Mouse (Mus musculus): Measurements from ENCODE around the gene Ltc4s. TPM values are rescaled to one million over a fixed set of nuclear protein-coding genes. Genes with fewer than 3 reads are reported as not detected.

Ltc4s gene
- total and polyA plus RNA-seq, 3 experiments, result 0.47 to 2.0 (median 1.4) TPM

- Histone ChIP-seq H3K27me3 (replicated peaks) (no peaks in the 10 kb centered on the region), H3K4me1 (ENCODE audit: control insufficient read depth in 1 of 2, insufficient read depth in 2 of 2) (peaks cover 23 to 57% of the 10 kb centered on the region in 2 experiments), H3K27ac (ENCODE audit: insufficient read depth, low read depth) (no peak overlapping the region), H3K4me3 (replicated peaks in 1 of 3; ENCODE audit: low read depth in 2 of 3, low read length in 2 of 3, poor library complexity in 1 of 3) (no peak overlapping the region), H3K36me3 (replicated peaks in 1 of 2; ENCODE audit: control insufficient read depth in 1 of 2, insufficient read depth in 1 of 2, low read length in 1 of 2) (peaks cover 42 to 70% of the 10 kb centered on the region in 2 experiments), H3K79me2 (replicated peaks; ENCODE audit: control insufficient read depth, extremely low read depth, insufficient read depth, poor library complexity, severe bottlenecking) (no peaks in the 10 kb centered on the region; the same call in 1 of the 2 replicates), H3K9ac (ENCODE audit: insufficient read depth, low read depth) (no peak overlapping the region), H3K4me2 (ENCODE audit: insufficient read depth, low read depth, poor library complexity, severe bottlenecking) (no peak overlapping the region), H3K9me3 (replicated peaks; ENCODE audit: low read length) (no peaks in the 10 kb centered on the region)
- no peak for DNase-seq (ENCODE audit: extremely low read depth)
- TF ChIP-seq JUN (IDR thresholded peaks at IDR 0.05; ENCODE audit: insufficient read depth, low read depth, low read length) (no peak), USF2 (conservative IDR thresholded peaks at IDR 0.05; ENCODE audit: low read depth, low read length) (no peak), BHLHE40 (IDR thresholded peaks at IDR 0.05; ENCODE audit: low read depth, low read length) (no peak)
- dilution Hi-C loops (cut with MboI; ENCODE audit: extremely low pct_ligation_motif_present, extremely low pct_unique_long_range_greater_than_20kb, low sequenced_read_pairs), result no loop called here
- in situ Hi-C loops (cut with MboI; ENCODE audit: low pct_ligation_motif_present, low pct_unique_long_range_greater_than_20kb, low sequenced_read_pairs), result no loop called here
Measured at GRCm38 (mm10) chr11:50230481-50231304, 7.7 kb downstream of the Ltc4s start.

- Histone ChIP-seq H3K79me2 (replicated peaks; ENCODE audit: control insufficient read depth, extremely low read depth, insufficient read depth, poor library complexity, severe bottlenecking) (no peaks in the 10 kb centered on the region; the same call in 1 of the 2 replicates), H3K36me3 (replicated peaks in 1 of 2; ENCODE audit: control insufficient read depth in 1 of 2, insufficient read depth in 1 of 2, low read length in 1 of 2) (peaks cover 34 to 57% of the 10 kb centered on the region in 2 experiments), H3K4me1 (ENCODE audit: control insufficient read depth in 1 of 2, insufficient read depth in 2 of 2) (peaks cover 23 to 57% of the 10 kb centered on the region in 2 experiments), H3K4me2 (ENCODE audit: insufficient read depth, low read depth, poor library complexity, severe bottlenecking) (no peak overlapping the region), H3K9me3 (replicated peaks; ENCODE audit: low read length) (no peaks in the 10 kb centered on the region), H3K27ac (ENCODE audit: insufficient read depth, low read depth) (no peak overlapping the region), H3K27me3 (replicated peaks) (no peaks in the 10 kb centered on the region), H3K9ac (ENCODE audit: insufficient read depth, low read depth) (no peak overlapping the region), H3K4me3 (replicated peaks in 1 of 3; ENCODE audit: low read depth in 2 of 3, low read length in 2 of 3, poor library complexity in 1 of 3) (no peak overlapping the region)
- in situ Hi-C loops (cut with MboI; ENCODE audit: low pct_ligation_motif_present, low pct_unique_long_range_greater_than_20kb, low sequenced_read_pairs), result loop anchor here (5.0 to 10.0 kb wide), 3 partner anchors 67 to 245 kb away; no protein-coding TSS in a partner anchor
- no peak for DNase-seq (ENCODE audit: extremely low read depth)
- TF ChIP-seq MAZ (IDR thresholded peaks at IDR 0.05; ENCODE audit: low read depth, low read length) (no peak), MEF2A (IDR thresholded peaks at IDR 0.05; ENCODE audit: borderline replicate concordance, low read depth, low read length) (no peak), ZMIZ1 (IDR thresholded peaks at IDR 0.05; ENCODE audit: low read depth, low read length) (no peak), NELFE (IDR thresholded peaks at IDR 0.05; ENCODE audit: low read depth, low read length) (no peak), MYC (IDR thresholded peaks at IDR 0.05; ENCODE audit: low read depth, low read length) (no peak), MAFK (IDR thresholded peaks at IDR 0.05; ENCODE audit: insufficient replicate concordance, low read length) (no peak), ETS1 (conservative IDR thresholded peaks at IDR 0.05; ENCODE audit: low read depth, low read length) (no peak), BHLHE40 (IDR thresholded peaks at IDR 0.05; ENCODE audit: low read depth, low read length) (no peak), RCOR1 (conservative IDR thresholded peaks at IDR 0.05; ENCODE audit: low read depth, low read length) (no peak), ELF1 (IDR thresholded peaks at IDR 0.05; ENCODE audit: low read depth, low read length) (no peak), MAX (IDR thresholded peaks at IDR 0.05; ENCODE audit: low read length) (no peak), JUND (conservative IDR thresholded peaks at IDR 0.05; ENCODE audit: low read depth, low read length) (no peak), CHD2 (IDR thresholded peaks at IDR 0.05; ENCODE audit: low read length) (no peak), NRF1 (IDR thresholded peaks at IDR 0.05; ENCODE audit: low read depth, low read length) (no peak), RAD21 (IDR thresholded peaks at IDR 0.05; ENCODE audit: low read depth, low read length) (no peak), HCFC1 (IDR thresholded peaks at IDR 0.05; ENCODE audit: low read depth, low read length) (no peak), UBTF (IDR thresholded peaks at IDR 0.05; ENCODE audit: low read depth, low read length) (no peak)
- dilution Hi-C loops (cut with MboI; ENCODE audit: extremely low pct_ligation_motif_present, extremely low pct_unique_long_range_greater_than_20kb, low sequenced_read_pairs), result no loop called here
Measured at GRCm38 (mm10) chr11:50229252-50229910, 9.0 kb downstream of the Ltc4s start.
